ENCODE assay signal across 8 mouse cellular contexts in the genomic region with DNA sequence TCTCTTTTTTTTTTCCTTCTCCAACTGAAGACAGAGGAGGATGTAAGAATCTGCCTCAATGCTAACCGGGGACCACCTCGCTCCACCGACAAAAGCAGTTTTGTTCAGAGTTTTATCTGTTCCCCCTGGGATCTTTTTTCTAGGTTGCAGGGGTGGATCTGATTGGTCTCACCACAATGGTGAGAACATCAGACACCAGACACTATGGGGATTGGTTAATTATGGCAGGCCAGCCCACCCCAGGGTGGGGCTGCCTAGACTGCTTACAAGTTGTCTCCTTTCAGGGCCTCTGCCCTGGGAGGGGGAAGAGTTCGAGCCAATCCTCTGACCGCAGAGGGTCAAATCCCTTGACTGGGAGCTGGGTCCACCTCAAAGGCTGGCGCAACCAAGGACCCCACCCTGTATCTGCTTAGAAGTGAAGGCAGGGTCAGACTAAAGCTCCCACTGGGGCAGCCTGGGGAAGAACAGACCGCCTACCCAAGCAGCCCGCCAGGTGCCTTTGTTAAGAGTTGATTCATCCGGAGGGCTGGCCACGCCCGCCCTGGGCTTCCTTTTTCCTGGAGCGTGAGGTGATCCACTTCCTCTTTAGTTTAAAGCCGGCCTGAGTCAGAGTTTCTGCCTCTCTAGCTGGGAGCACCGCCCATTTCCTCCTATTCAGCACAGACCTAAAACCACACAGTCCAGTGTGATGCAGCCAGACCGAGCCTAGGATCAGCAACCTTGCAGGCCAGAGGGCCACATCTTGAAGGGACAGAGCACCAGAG.
A peak's percentile ranks its signal among the peaks of the same experiment; 100 is the strongest.
DNase-seq lines count a peak whose midpoint lies in the region; ATAC-seq and TF ChIP-seq lines count a peak whose summit lies in the region.

No protein-coding gene starts in this region.

- TF ChIP-seq CTCF in brain, embryonic 14.5 days (IDR thresholded peaks at IDR 0.05; ENCODE audit: borderline replicate concordance, extremely low read depth, insufficient read depth, insufficient read length) = no peak

- H3K4me1 ChIP-seq in intestine, embryonic 14.5 days (replicated peaks; ENCODE audit: control insufficient read depth, insufficient read depth, low read length) = peaks cover 9% of the 10 kb centered on the region; the same call in 1 of the 2 replicates
- peaks cover 6% of the 10 kb centered on the region for H3K4me1 ChIP-seq in liver, embryonic 16.5 days (ENCODE audit: control insufficient read depth, low read depth, low read length)

- H3K27me3 ChIP-seq in intestine, embryonic 14.5 days (replicated peaks; ENCODE audit: control insufficient read depth, insufficient read depth, low read length) = no peaks in the 10 kb centered on the region
- no peaks in the 10 kb centered on the region for H3K27me3 ChIP-seq in liver, embryonic 16.5 days (ENCODE audit: control insufficient read depth, insufficient read depth, low read depth, low read length)

- 15% methylated on average over 15 of the region's 15 CpGs for WGBS in intestine, embryonic 14.5 days
- WGBS in liver, embryonic 16.5 days (ENCODE audit: insufficient replicate concordance) = 7% methylated on average over 15 of the region's 15 CpGs

- ATAC-seq in intestine, embryonic 14.5 days (replicated peaks; ENCODE audit: low FRiP score, low TSS enrichment, low read depth) = peak; percentile 94
- peak; percentile 82 for ATAC-seq in liver, embryonic 16.5 days (ENCODE audit: low read depth)

- DNase-seq in CD8-positive naive resting alpha-beta T cell, adult 2 months (ENCODE audit: low read depth in 2 of 2, low spot score in 2 of 2) = peak; percentile 27 to 40
- DNase-seq in brain, embryonic 14.5 days (ENCODE audit: low read depth) = peak; percentile 78
- DNase-seq in gastrocnemius, postnatal 25 days = peak; percentile 81
- peak; percentile 86 for DNase-seq in intestine, embryonic 14.5 days (ENCODE audit: low spot score)
- DNase-seq in neural tube, embryonic 10.5 days (ENCODE audit: extremely low spot score, low spot score) = peak; percentile 61
- DNase-seq in thymus, postnatal 36 days = peak; percentile 65 to 76
- DNase-seq in cerebellum, adult 11 months = no peak

- H3K36me3 ChIP-seq in intestine, embryonic 14.5 days (ENCODE audit: control insufficient read depth, insufficient read depth, low read length) = no peaks in the 10 kb centered on the region
- no peaks in the 10 kb centered on the region for H3K36me3 ChIP-seq in liver, embryonic 16.5 days (ENCODE audit: control insufficient read depth, insufficient read depth)

- peak overlapping the region; percentile 52 for H3K9ac ChIP-seq in intestine, embryonic 14.5 days (ENCODE audit: low read length)
- H3K9ac ChIP-seq in liver, embryonic 16.5 days (ENCODE audit: low read depth, low read length) = peak overlapping the region; percentile 22; the same call in 1 of the 2 replicates

- H3K4me2 ChIP-seq in intestine, embryonic 14.5 days (ENCODE audit: low read length) = peak overlapping the region; percentile 41
- peak overlapping the region; percentile 43 for H3K4me2 ChIP-seq in liver, embryonic 16.5 days (ENCODE audit: low read depth, low read length)

- peak overlapping the region; percentile 35 for H3K4me3 ChIP-seq in intestine, embryonic 14.5 days (ENCODE audit: low read depth, low read length)
- H3K4me3 ChIP-seq in liver, embryonic 16.5 days (ENCODE audit: low read depth, low read length) = peak overlapping the region; percentile 24

- no peak for TF ChIP-seq POLR2A in brain, embryonic 14.5 days (IDR thresholded peaks at IDR 0.05; ENCODE audit: borderline replicate concordance, extremely low read depth, insufficient read depth, insufficient read length, poor library complexity, severe bottlenecking)

- H3K9me3 ChIP-seq in intestine, embryonic 14.5 days (ENCODE audit: control insufficient read depth, low read length) = no peaks in the 10 kb centered on the region
- H3K9me3 ChIP-seq in liver, embryonic 16.5 days (replicated peaks; ENCODE audit: control insufficient read depth, low read length) = no peaks in the 10 kb centered on the region

- H3K27ac ChIP-seq in intestine, embryonic 14.5 days (ENCODE audit: low read depth) = peak overlapping the region; percentile 90
- peak overlapping the region; percentile 84 for H3K27ac ChIP-seq in liver, embryonic 16.5 days (ENCODE audit: low read length)
